Mouse (Mus musculus) forebrain, postnatal 0 days (tissue): ENCODE measurements around the gene Zfp428. TPM values are rescaled to one million over a fixed set of nuclear protein-coding genes. Genes with fewer than 3 reads are reported as not detected.
"Not testable (repeated sequence)": the region's sequence is repeated elsewhere in the genome, so short reads cannot be mapped to it uniquely, and the experiment has no call there.

ENCODE experiments used
- ATAC-seq: fragments of 200-750 bp; cut with Nextera tagmentation; 2 replicates; pipeline ENCODE4 v1.8.0; 2017; ENCODE audit warnings: mild to moderate bottlenecking, moderate library complexity
- DNase-seq: peaks from one replicate; pipeline ENCODE4 v3.0.0-alpha.2; 2015
- H3K27ac ChIP-seq: fragments of 300-500 bp; sonication (generic); 2 replicates; pipeline ENCODE4 v1.5.1; 2014; ENCODE audit warnings: low read depth, mild to moderate bottlenecking, antibody characterized with exemption, low read length, moderate library complexity, mixed read lengths
- H3K27me3 ChIP-seq: fragments of 300-500 bp; sonication (generic); 2 replicates; pipeline ENCODE4 v1.6.1; 2014; ENCODE audit warnings: mild to moderate bottlenecking, low read length, mixed read lengths; ENCODE audit not compliant: insufficient read depth
- H3K36me3 ChIP-seq: fragments of 300-500 bp; sonication (generic); 2 replicates; pipeline ENCODE4 v1.6.1; 2014; ENCODE audit warnings: mild to moderate bottlenecking, moderate library complexity; ENCODE audit not compliant: insufficient read depth
- H3K4me1 ChIP-seq: fragments of 300-500 bp; sonication (generic); 2 replicates; pipeline ENCODE4 v1.6.1; 2014; ENCODE audit warnings: antibody characterized with exemption; ENCODE audit not compliant: insufficient read depth
- H3K4me2 ChIP-seq: fragments of 300-500 bp; sonication (generic); 2 replicates; pipeline ENCODE4 v1.6.1; 2014; ENCODE audit warnings: low read depth, mild to moderate bottlenecking, moderate library complexity
- H3K4me3 ChIP-seq: fragments of 300-500 bp; sonication (generic); 2 replicates; pipeline ENCODE4 v1.5.1; 2014; ENCODE audit warnings: low read depth, low read length, mixed read lengths
- H3K9ac ChIP-seq: fragments of 300-500 bp; sonication (generic); 2 replicates; pipeline ENCODE4 v1.6.1; 2014; ENCODE audit warnings: mild to moderate bottlenecking
- H3K9me3 ChIP-seq: fragments of 300-500 bp; sonication (generic); 2 replicates; pipeline ENCODE4 v1.6.1; 2016; ENCODE audit warnings: low read length
- CTCF ChIP-seq: sonication (generic); IDR thresholded peaks from 2 replicates; pipeline ENCODE4 v1.5.1; 2016; ENCODE audit warnings: antibody characterized with exemption, control low read depth, low read depth
- WGBS: fragments of 180-500 bp; shearing (Covaris S2); extraction: QIAGEN DNeasy Blood & Tissue Kit; methylation state at CpG from one replicate; pipeline ENCODE4 v1.1.7; 2014; 5-methylcytosine and 5-hydroxymethylcytosine counted together
- polyA plus RNA-seq: library from polyadenylated mRNA; unstranded; fragments of >200 nt; fragmentation: Nextera tagmentation; extraction: Ambion mirVana; gene quantifications from 2 replicates; pipeline ENCODE4 v1.2.1, GENCODE M21; 2015
- total RNA-seq: library from RNA; depleted of rRNA; stranded (reverse); fragments of >200 nt; gene quantifications from 2 replicates; pipeline ENCODE4 v1.2.3, GENCODE M21; 2014

Zfp428 gene
- total and polyA plus RNA-seq, 2 experiments from 2014 or later = 196 to 258 TPM

- DNase-seq (peak; percentile 46), ATAC-seq (no peak)
- Histone ChIP-seq H3K9me3 (no peaks in the 10 kb centered on the region), H3K4me3 (0 out of 2 replicates have a peak overlapping the region, but pooled peaks have one; percentile 67), H3K36me3 (peaks cover 30% of the 10 kb centered on the region), H3K4me1 (peaks cover 15% of the 10 kb centered on the region), H3K27ac (peak overlapping the region; percentile 100), H3K27me3 (no peaks in the 10 kb centered on the region), H3K4me2 (peak overlapping the region; percentile 71), H3K9ac (peak overlapping the region; percentile 94)
- 7% methylated on average over 15 of the region's 15 CpGs for WGBS
- no peak for TF ChIP-seq CTCF
Observed at GRCm38 (mm10) chr7:24505447-24506064, 1.2 kb upstream of the Zfp428 start.

GRCm38 (mm10) chr7:24506065-24506459, 744 bp upstream of the Zfp428 start:
- whole genome bisulfite sequencing = 10% methylated on average over 3 of the region's 3 CpGs
- Histone ChIP-seq H3K9ac (peak overlapping the region; percentile 94), H3K9me3 (no peaks in the 10 kb centered on the region), H3K27me3 (no peaks in the 10 kb centered on the region), H3K36me3 (peaks cover 28% of the 10 kb centered on the region), H3K4me3 (peak overlapping the region; percentile 67), H3K4me2 (peak overlapping the region; percentile 71), H3K27ac (peak overlapping the region; percentile 100), H3K4me1 (peaks cover 18% of the 10 kb centered on the region)
- no peak for DNase-seq
- no peak for ATAC-seq
- no peak for TF ChIP-seq CTCF

- Histone ChIP-seq H3K27ac (peak overlapping the region; percentile 100), H3K4me2 (peak overlapping the region; percentile 71), H3K4me1 (peaks cover 18% of the 10 kb centered on the region), H3K9ac (peak overlapping the region; percentile 94), H3K4me3 (peak overlapping the region; percentile 67), H3K27me3 (no peaks in the 10 kb centered on the region), H3K9me3 (no peaks in the 10 kb centered on the region), H3K36me3 (peaks cover 28% of the 10 kb centered on the region)
- ATAC-seq (peak; percentile 20), DNase-seq (no peak)
- 1% methylated on average over 12 of the region's 12 CpGs for WGBS
- TF ChIP-seq CTCF = no peak
Observed at GRCm38 (mm10) chr7:24506476-24506837, 349 bp upstream of the Zfp428 start.

- Histone ChIP-seq H3K9me3 (no peaks in the 10 kb centered on the region), H3K27ac (peak overlapping the region; percentile 100), H3K4me1 (peaks cover 18% of the 10 kb centered on the region), H3K4me2 (peak overlapping the region; percentile 71), H3K4me3 (peak overlapping the region; percentile 67), H3K27me3 (no peaks in the 10 kb centered on the region), H3K36me3 (peaks cover 22% of the 10 kb centered on the region), H3K9ac (peak overlapping the region; percentile 94)
- TF ChIP-seq CTCF = no peak
- DNase-seq (no peak), ATAC-seq (0 out of 2 replicates have a peak, but pooled peaks have one; percentile 1)
- WGBS = 1% methylated on average over 20 of the region's 20 CpGs
Observed at GRCm38 (mm10) chr7:24507726-24508114, 914 bp downstream of the Zfp428 start.

- Histone ChIP-seq H3K4me1 (peaks cover 11% of the 10 kb centered on the region; the same call in 1 of the 2 replicates), H3K9ac (no peak within 1 kb of the TSS), H3K36me3 (peaks cover 23% of the 10 kb centered on the region), H3K9me3 (no peaks in the 10 kb centered on the region), H3K27me3 (no peaks in the 10 kb centered on the region), H3K4me3 (no peak within 1 kb of the TSS), H3K27ac (no peak within 1 kb of the TSS), H3K4me2 (no peak within 1 kb of the TSS)
- WGBS = 87% methylated on average over 7 of the region's 7 CpGs
- no peak for TF ChIP-seq CTCF
- DNase-seq (no peak), ATAC-seq (no peak)
Observed at GRCm38 (mm10) chr7:24512355-24512754, 5.5 kb downstream of the Zfp428 start, which contains the start of gene AC161166.1. TSS of gene AC161166.1 (minus strand) at chr7:24512455.

GRCm38 (mm10) chr7:24516319-24516718, 9.5 kb downstream of the Zfp428 start:
- not testable (repeated sequence) for H3K9ac ChIP-seq, H3K4me3 ChIP-seq, H3K27ac ChIP-seq, H3K27me3 ChIP-seq, H3K4me1 ChIP-seq, H3K4me2 ChIP-seq, H3K9me3 ChIP-seq
- H3K36me3 ChIP-seq = peaks cover 18% of the 10 kb centered on the region
- DNase-seq (peak; percentile 64), ATAC-seq (peak; percentile 12; the same call in 1 of the 2 replicates)
- 57% methylated on average over 8 of the region's 8 CpGs for WGBS
- peak; percentile 56 for TF ChIP-seq CTCF

GRCm38 (mm10) chr7:24517077-24517476, 10.3 kb downstream of the Zfp428 start:
- no peak for DNase-seq
- no peaks in the 10 kb centered on the region for H3K9me3 ChIP-seq
- H3K4me2 ChIP-seq = no peak overlapping the region
- ATAC-seq = peak; percentile 9; the same call in 1 of the 2 replicates
- peak overlapping the region; percentile 50; the same call in 1 of the 2 replicates for H3K27ac ChIP-seq
- WGBS = 39% methylated on average over 5 of the region's 5 CpGs
- H3K4me1 ChIP-seq = no peaks in the 10 kb centered on the region
- no peaks in the 10 kb centered on the region for H3K27me3 ChIP-seq
- H3K4me3 ChIP-seq = no peak overlapping the region
- no peak for TF ChIP-seq CTCF
- H3K36me3 ChIP-seq = peaks cover 13% of the 10 kb centered on the region
- H3K9ac ChIP-seq = no peak overlapping the region
